Mouse (Mus musculus) megakaryocyte, embryonic 14.5 days (primary cell): ENCODE results near the gene Baiap3.

ENCODE experiments used
- FLI1 ChIP-seq: IDR thresholded peaks from 2 replicates; pipeline ENCODE4 v1.6.1; 2012; ENCODE audit warnings: low read length, inconsistent platforms, mixed read lengths
- GATA1 ChIP-seq: IDR thresholded peaks from 3 replicates; pipeline ENCODE4 v1.6.1; 2012; ENCODE audit warnings: mixed read lengths, low read length, inconsistent platforms, borderline replicate concordance

- no peak for TF ChIP-seq GATA1
- TF ChIP-seq FLI1, result no peak
These were observed 1.7 kb upstream of the Baiap3 start for GRCm38 (mm10) chr17:25257804-25258261.
